Mouse (Mus musculus): Measurements from ENCODE around the gene Kif18b.

The Kif18b gene

DNA sequence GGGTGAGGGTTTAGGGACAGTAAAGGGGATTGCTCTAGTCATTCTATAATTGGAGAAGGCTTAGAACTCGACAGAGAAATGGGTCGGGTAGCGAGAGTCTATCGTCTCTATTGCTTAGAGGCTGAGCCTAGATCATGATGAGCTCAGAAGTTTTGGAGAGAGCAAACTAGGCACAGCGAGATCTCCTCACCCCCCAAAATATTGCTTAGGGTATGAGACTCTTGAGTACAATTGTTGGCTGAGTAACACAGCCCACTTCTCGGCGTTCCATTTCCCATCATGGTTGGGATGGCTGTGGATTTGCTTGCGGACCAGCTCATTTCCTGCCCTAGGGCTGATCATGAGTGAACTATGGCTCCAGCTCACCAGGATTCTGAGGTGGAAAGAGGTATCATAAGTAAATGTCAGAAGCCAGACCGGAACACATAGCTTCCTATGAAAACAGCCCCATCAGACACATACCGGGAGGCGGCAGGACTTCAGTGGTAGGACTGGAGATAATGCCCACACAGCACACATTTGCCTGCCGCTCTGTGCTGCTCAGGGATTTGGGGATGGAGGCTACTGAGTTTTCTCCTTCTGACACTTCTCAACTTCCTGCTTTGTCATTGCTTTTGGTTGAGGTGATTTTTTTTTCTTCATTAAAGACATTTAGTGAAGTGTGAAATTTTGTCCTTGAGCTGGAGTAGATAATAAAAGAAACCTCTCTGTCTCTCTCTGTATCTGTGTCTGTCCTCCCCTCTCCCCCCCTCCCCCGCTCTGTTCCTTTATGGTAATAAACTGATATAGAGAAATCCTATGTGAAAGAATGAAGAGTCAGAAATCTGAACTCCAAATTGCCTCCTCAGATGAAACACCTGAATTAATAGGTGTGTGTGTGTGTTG is 43.4 kb downstream of the Kif18b start:
- DNase-seq (ENCODE audit: extremely low spot score, low read depth, low spot score) = no peak

DNA sequence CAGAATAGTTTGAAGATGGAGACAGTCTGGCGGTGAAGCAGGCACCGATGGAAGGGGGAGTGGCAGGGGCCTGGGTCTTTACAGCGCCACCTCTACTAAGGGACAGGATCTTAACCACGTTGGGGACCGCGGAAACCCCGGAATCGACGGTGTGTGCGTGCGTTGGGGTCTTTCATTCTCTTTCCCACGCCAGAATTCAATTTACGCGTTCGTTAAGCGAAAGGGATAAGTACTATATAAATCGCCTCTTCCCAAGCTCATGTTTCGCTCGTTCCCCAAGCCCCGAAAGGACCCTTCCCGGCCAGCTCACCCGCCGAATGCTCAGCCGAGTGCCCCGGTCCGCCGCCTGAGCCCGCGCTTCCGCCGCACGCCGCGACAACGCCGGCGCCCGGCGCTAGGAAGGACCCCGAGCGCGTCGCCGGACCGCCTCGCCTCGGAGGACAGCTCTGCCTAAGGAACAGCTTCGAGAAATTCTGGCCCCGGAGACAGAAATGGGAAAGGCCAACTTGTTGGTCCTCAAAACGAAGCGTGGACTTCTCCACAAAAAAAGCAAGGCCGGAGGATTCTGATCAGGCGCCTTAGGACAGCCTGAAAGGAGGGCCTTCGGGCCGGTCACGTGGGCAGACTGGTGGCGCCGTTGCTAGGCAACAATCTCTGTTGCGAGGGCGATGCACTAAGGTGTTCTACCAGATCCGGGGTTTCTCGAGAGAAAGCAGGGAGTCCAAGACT is 44.2 kb downstream of the Kif18b start, which contains the start of the genes Eftud2 and Ccdc103:
Gene Eftud2, minus strand, starts transcription at position 401 of the 729 bp plus-strand sequence.
Gene Ccdc103, plus strand, starts transcription at position 620 of the 729 bp plus-strand sequence.
- peak; percentile 87 for DNase-seq (ENCODE audit: extremely low spot score, low read depth, low spot score)

DNA sequence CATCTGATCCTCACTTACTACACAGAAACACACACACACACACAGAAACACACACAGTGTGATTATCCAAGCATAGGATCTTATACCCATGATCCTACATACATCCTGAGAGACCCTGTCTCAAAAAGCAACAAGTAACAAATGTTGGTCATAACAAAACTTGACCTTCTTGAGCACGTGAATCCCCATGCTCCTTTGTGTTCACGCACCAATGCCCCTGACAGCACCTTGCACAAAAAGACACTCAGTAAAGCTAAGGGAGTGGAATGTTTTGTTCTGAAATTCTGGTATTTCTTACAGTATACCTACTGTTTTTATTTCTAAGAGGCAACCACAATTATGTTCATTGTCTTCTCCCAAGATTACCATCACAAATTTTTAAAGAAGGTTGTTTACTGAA is 45.4 kb downstream of the Kif18b start:
- no peak for DNase-seq (ENCODE audit: extremely low spot score, low read depth, low spot score)

DNA sequence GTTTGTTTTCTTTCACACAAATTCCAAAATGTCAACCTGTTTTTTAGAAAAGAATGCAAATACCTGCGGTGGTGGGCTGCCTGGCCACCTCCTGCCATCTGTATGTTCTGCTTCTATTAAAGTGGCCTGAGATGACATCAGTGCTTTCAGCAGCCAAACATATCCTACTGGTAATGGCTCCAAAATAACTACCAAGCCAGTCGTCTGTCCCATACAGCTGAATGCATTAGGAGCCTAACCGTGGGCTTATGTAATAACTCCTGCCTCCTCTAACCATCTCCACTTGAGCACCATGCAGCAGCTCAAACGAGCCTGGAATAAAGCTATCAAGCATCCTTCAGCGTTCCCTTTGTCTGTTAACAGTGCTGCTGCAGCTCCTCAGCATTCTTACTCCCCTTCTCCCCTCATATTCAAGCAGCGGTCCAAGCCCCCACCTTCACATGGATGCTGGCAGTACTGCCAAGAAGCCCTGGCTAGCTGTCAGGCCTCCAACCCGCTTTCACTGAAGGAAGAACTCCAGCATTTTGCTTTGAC is 50.1 kb downstream of the Kif18b start:
- DNase-seq (ENCODE audit: extremely low spot score, low read depth, low spot score) = no peak

DNA sequence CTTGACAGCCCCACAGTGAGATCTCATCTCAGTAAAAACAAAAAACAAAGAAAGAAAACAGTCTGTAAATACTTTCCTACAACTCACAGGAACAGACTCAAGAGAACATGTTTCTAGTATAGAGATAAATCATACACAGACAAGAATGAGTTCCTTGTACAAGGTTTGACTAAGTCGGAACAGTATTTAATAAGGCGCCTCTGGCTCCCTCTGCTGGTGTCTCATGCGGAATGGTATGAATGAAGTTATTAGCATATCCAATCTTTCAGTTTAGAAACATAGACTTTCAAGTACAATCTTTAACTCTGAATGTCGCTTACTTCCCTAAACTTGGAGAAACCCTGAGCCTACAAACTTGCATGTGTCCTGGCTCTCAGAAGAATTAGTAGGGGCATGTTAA is 60.7 kb downstream of the Kif18b start:
- DNase-seq (ENCODE audit: extremely low spot score, low read depth, low spot score) = peak; percentile 41

DNA sequence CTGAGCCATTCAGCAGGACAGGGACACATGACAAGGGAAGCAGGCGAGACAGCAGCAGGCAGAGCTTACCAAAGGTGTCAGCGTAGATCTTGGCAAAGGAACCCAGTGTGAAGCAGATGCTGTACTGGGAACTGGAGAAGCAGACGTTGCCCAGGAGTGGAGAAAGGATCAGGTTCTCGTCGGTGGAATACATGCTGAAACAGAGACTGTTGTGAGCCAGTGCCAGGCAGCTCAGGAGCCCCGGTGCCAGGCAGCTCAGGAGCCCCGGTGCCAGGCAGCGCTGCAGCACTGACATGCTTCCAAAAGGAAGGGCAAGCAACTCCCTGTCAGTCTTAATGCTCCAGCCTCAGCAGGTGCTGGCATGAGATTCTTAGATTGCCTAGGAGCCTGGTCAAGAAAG is 65.0 kb downstream of the Kif18b start:
- DNase-seq (ENCODE audit: extremely low spot score, low read depth, low spot score) = no peak

DNA sequence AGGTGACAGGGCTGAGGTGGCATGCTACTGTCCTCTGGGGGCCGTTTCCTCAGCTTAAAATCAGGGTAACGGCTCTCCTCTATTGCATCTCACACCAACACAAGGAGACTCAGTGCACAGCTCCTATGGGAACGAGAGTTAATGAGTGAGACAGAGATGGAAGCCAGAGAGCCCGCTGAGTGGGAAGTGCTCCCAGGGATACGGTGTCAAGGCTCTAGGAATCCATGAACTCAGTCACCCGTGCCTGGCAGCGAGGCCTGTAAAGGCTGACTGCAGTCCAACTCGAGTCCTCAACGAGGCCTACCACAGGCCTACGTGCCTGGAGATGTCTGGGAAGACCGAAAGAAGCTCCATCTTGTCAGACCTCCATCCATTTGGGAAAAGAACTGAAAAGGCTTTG is 66.0 kb downstream of the Kif18b start:
- DNase-seq (ENCODE audit: extremely low spot score, low read depth, low spot score) = no peak

DNA sequence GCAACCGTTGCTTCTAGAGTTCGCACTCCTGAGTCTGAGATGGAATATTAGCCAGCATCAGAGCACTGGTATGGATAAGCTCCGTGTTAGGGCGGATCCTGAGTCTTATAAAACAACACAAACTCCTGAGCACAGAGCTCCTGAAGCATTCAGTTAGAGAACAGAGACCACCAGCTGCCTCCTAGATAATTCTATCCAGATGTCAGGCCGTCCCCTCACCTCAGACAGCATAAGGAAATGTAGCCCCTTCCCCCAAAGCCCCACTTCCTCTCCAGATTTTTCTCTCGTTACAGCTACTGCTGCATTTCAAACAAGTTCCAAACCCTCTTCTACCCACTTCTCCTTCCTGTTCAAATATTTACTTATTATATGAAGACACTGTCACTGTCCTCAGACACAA is 69.0 kb downstream of the Kif18b start:
- DNase-seq (ENCODE audit: extremely low spot score, low read depth, low spot score) = peak; percentile 28
